Mouse (Mus musculus) kidney, embryonic 16.5 days (tissue): ENCODE data around the gene Bst1. TPM values are rescaled to one million over a fixed set of nuclear protein-coding genes. Genes with fewer than 3 reads are reported as not detected.

ENCODE experiments used
- ATAC-seq: fragments of 200-750 bp; cut with Nextera tagmentation; 2 replicates; pipeline ENCODE4 v1.8.0; 2017; ENCODE audit warnings: moderate TSS enrichment; ENCODE audit not compliant: low FRiP score, low TSS enrichment
- H3K27ac ChIP-seq: fragments of 300-500 bp; sonication (generic); 2 replicates; pipeline ENCODE4 v1.5.1; 2014; ENCODE audit warnings: low read length
- H3K27me3 ChIP-seq: fragments of 300-500 bp; sonication (generic); 2 replicates; pipeline ENCODE4 v1.6.1; 2014; ENCODE audit warnings: low read length, control low read depth, mixed read lengths; ENCODE audit not compliant: insufficient read depth
- H3K36me3 ChIP-seq: fragments of 300-500 bp; sonication (generic); 2 replicates; pipeline ENCODE4 v1.6.1; 2014; ENCODE audit warnings: low read length, control low read depth, mixed read lengths; ENCODE audit not compliant: insufficient read depth
- H3K4me1 ChIP-seq: fragments of 300-500 bp; sonication (generic); 2 replicates; pipeline ENCODE4 v1.6.1; 2014; ENCODE audit warnings: low read length, control low read depth, mixed read lengths; ENCODE audit not compliant: insufficient read depth
- H3K4me2 ChIP-seq: fragments of 300-500 bp; sonication (generic); replicated peaks from 2 replicates; pipeline ENCODE4 v1.6.1; 2014; ENCODE audit warnings: low read depth, low read length
- H3K4me3 ChIP-seq: fragments of 300-500 bp; sonication (generic); 2 replicates; pipeline ENCODE4 v1.5.1; 2014; ENCODE audit warnings: mild to moderate bottlenecking, low read length
- H3K9ac ChIP-seq: fragments of 300-500 bp; sonication (generic); replicated peaks from 2 replicates; pipeline ENCODE4 v1.6.1; 2014; ENCODE audit warnings: low read length
- H3K9me3 ChIP-seq: fragments of 300-500 bp; sonication (generic); 2 replicates; pipeline ENCODE4 v1.6.1; 2016; ENCODE audit warnings: low read length, control low read depth
- WGBS: fragments of 180-500 bp; shearing (Covaris S2); extraction: QIAGEN DNeasy Blood & Tissue Kit; methylation state at CpG from one replicate; pipeline ENCODE4 v1.1.7; 2014; 5-methylcytosine and 5-hydroxymethylcytosine counted together
- polyA plus RNA-seq: library from polyadenylated mRNA; unstranded; fragments of >200 nt; fragmentation: Nextera tagmentation; extraction: Ambion mirVana; gene quantifications from 2 replicates; pipeline ENCODE4 v1.2.1, GENCODE M21; 2015

Bst1 gene
- polyA plus RNA-seq, 1 experiment from 2014 or later = 0.47 TPM

DNA sequence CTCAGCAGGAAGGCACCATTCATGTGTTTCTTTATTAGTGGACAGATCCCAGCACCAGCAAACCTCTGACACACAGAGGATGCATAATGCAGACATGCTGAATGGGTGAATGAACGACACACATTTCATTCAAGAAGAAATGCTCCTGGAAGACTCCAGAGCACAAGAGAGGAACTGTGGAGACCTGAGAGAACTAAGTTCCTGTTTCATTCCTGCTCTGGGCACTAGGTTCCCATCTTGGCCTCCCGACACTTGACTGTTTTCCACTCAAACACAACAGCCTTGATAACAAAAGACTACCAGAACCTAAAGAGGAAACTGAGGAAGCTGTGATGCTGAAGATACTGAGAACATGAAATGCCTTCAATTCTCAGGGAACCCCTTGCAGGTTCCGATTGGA is 29.6 kb downstream of the Bst1 start:
- WGBS = 89% methylated on average over 3 of the region's 3 CpGs
- Histone ChIP-seq H3K9me3 (peaks cover 7% of the 10 kb centered on the region; the same call in 1 of the 2 replicates), H3K4me3 (no peak overlapping the region), H3K4me2 (no peak overlapping the region), H3K27me3 (no peaks in the 10 kb centered on the region), H3K27ac (no peak overlapping the region), H3K4me1 (peaks cover 5% of the 10 kb centered on the region; the same call in 1 of the 2 replicates), H3K9ac (no peak overlapping the region), H3K36me3 (no peaks in the 10 kb centered on the region)
- ATAC-seq = no peak

DNA sequence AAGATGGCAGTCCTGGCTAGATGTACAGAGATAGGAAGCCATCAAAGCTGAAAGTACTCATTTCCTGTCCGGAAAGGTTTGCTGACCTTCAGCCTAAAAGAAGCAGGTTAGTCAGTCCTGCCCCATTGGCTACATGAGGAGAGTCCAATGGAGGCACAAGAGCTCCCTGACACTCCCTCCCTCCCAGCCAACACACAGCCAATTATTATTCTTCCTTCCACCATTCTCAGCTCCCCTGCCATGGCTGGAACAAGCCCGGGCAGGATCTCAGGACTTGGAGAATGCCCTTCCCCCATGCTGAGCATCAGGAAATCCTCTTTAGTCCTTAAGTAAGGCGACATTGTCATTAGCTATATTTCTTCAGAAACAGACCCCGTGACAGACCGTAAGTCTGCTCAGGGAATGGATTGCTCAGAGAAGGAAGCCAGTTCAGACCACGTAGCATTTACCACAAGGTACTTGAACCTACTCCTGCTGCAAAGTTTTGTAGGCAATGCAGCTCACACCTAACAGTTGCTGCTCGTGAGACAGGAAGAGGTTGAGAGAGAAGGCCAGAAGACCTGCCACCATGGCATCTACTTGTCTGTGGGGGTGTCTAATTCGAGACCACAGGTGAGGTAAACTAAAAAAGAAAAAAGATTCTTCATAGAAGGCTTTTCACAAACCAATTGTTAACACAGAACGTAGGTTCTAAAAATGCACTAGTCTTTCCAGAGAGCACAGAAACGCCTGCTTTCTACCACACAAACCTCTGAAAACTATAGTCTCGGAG is 34.6 kb downstream of the Bst1 start:
- ATAC-seq = peak; percentile 23; the same call in 1 of the 2 replicates
- 0 out of 2 replicates have a peak, but pooled peaks cover 5% of the 10 kb centered on the region for H3K9me3 ChIP-seq
- peak overlapping the region; percentile 63 for H3K27ac ChIP-seq
- H3K4me1 ChIP-seq = 0 out of 2 replicates have a peak, but pooled peaks cover 4% of the 10 kb centered on the region
- 67% methylated on average over 11 of the region's 11 CpGs for WGBS
- no peak overlapping the region for H3K9ac ChIP-seq
- H3K36me3 ChIP-seq = no peaks in the 10 kb centered on the region
- H3K4me2 ChIP-seq = no peak overlapping the region
- no peak overlapping the region for H3K4me3 ChIP-seq
- H3K27me3 ChIP-seq = no peaks in the 10 kb centered on the region

DNA sequence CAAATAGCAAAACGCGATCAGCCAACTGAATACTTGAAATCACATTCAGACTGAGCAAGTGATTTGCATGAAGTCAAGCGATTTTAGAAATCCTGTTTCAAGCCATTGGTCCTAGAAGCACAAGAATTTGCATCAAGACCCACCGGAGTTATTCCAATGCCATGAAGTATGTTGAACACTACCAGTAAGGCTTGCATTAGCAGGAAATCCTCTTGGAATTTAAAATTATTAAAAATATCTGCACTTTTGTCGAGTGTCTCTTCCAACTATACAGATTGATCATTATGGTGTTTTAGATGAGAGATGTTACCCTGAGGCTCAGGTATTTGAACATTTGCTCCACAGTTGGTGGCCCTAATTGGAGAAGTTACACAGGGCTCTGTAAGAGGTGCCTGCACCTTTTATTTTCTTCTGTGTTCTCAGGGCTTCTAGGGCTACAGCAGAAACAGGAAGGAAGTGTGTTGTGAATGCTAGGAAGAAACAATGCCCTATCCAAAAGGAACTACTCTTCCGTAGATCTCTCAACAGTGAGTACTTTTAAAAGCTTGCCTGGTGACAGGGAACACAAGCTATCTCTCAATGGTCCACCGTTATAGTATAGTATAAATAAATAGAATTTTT is 35.3 kb downstream of the Bst1 start:
- Histone ChIP-seq H3K4me1 (0 out of 2 replicates have a peak, but pooled peaks cover 4% of the 10 kb centered on the region), H3K36me3 (no peaks in the 10 kb centered on the region), H3K9me3 (0 out of 2 replicates have a peak, but pooled peaks cover 5% of the 10 kb centered on the region), H3K4me2 (no peak overlapping the region), H3K4me3 (no peak overlapping the region), H3K9ac (no peak overlapping the region), H3K27ac (peak overlapping the region; percentile 63), H3K27me3 (no peaks in the 10 kb centered on the region)
- ATAC-seq = no peak
- 77% methylated on average over 7 of the region's 7 CpGs for WGBS

DNA sequence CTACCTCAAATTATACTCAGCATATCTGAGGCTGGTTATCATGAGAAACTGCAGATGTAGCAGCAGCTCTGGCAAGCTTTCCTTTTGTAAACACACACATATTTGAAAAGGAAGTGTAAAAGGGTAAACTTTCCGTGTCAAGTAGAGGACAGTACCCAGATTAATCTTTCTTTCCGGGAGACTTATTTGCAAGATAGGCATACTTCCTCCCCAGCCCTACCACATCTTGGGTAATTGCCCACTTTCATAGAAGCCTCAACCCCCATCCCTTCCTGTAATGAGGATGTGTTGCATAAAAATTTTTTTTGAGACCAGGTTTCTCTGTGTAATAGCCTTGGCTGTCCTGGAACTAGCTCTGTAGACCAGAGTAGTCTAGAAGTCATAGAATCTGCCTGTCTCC is 37.1 kb downstream of the Bst1 start:
- H3K4me2 ChIP-seq = no peak overlapping the region
- H3K36me3 ChIP-seq = no peaks in the 10 kb centered on the region
- H3K27ac ChIP-seq = no peak overlapping the region; the same call in 1 of the 2 replicates
- H3K9ac ChIP-seq = no peak overlapping the region
- H3K27me3 ChIP-seq = no peaks in the 10 kb centered on the region
- 36% methylated on average over 2 of the region's 2 CpGs for WGBS
- ATAC-seq = no peak; the same call in 1 of the 2 replicates
- no peak overlapping the region for H3K4me3 ChIP-seq
- 0 out of 2 replicates have a peak, but pooled peaks cover 4% of the 10 kb centered on the region for H3K4me1 ChIP-seq
- H3K9me3 ChIP-seq = 0 out of 2 replicates have a peak, but pooled peaks cover 5% of the 10 kb centered on the region

DNA sequence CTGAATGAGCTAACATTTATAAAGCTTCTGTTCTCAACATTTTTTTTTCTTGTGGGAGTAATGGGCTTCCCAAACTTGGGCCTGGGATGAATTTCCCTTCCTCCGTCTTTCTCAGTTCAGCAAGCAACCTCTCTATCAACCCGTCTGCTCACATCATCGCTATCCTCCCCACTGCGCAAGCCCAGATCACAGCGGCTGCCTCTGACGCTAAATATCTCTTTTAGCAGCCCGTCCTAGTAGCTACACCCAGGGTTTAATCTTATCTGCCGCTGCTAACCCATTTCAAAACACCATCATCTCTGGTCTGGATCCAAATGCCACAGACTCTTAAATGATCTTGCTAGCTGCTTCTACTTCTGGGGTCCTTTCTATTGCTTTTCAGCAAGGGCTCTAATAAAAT is 41.0 kb downstream of the Bst1 start:
- Histone ChIP-seq H3K4me2 (no peak overlapping the region), H3K27me3 (no peaks in the 10 kb centered on the region), H3K4me1 (0 out of 2 replicates have a peak, but pooled peaks cover 4% of the 10 kb centered on the region), H3K36me3 (no peaks in the 10 kb centered on the region), H3K9me3 (0 out of 2 replicates have a peak, but pooled peaks cover 5% of the 10 kb centered on the region), H3K27ac (no peak overlapping the region), H3K4me3 (no peak overlapping the region), H3K9ac (no peak overlapping the region)
- no peak for ATAC-seq
- 90% methylated on average over 8 of the region's 8 CpGs for WGBS

DNA sequence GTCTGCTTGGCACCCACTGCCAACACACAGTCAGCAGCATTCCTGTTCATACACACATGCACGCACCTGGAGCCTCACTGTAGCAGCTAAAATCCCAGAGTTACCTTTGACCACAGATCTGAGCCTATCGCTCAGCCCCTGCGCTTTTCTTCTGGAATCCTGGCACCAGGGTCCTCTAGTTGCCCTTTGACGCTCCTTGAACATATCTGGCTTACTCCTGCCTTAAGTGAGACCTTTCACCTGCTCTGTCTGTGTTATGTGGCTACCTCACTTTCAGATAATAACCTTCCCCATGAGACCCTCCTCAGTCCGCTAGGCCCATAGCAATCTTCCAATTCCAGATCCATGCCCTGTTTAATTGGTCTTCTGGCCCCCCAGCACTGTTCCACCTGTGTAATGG is 41.4 kb downstream of the Bst1 start:
- 92% methylated on average over 5 of the region's 5 CpGs for WGBS
- H3K4me1 ChIP-seq = no peaks in the 10 kb centered on the region

DNA sequence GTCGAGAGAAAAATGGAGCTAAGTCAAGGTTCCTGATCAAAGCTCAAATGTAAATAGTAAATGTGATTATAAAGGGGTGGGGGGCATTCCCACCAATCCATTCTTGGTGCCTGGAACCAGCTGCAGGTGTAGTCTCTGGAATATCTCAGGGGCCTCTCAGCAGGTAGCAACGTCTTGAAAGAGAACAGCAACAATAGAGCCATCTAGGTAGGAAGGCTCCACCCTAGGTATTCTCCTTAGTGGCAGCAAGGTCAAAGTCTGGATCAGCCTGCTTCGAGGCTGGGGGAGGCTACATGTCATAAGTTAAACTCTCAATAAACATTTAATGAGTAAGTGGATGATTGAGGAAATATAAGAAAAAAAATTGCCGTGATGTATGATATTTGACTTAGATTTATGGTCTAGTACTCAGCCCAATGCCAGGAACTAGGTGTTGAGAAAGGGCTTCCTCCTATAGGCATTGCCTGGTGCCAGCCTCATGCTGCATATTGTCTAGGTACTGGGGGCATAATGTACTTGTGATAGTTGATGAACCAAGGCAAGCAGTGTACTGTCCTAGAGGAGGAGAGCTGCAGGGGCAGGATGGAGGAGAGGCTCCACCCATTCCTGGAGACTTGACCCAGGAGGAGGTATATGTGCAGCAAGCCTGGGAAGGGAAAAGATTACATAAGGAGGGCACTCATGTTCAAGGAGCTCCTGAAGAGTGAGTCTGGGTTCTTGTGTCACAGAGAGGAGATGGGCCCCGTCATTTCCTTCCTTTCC is 42.2 kb downstream of the Bst1 start:
- Histone ChIP-seq H3K36me3 (no peaks in the 10 kb centered on the region), H3K27ac (no peak overlapping the region), H3K9me3 (0 out of 2 replicates have a peak, but pooled peaks cover 5% of the 10 kb centered on the region), H3K4me1 (no peaks in the 10 kb centered on the region), H3K27me3 (no peaks in the 10 kb centered on the region), H3K4me3 (no peak overlapping the region), H3K4me2 (no peak overlapping the region), H3K9ac (no peak overlapping the region)
- ATAC-seq = no peak
- WGBS = 63% methylated on average over 5 of the region's 5 CpGs

More for the DNA sequence above, 41.4 kb downstream of the Bst1 start:
- H3K9ac ChIP-seq = no peak overlapping the region
- H3K27ac ChIP-seq = no peak overlapping the region
- 0 out of 2 replicates have a peak, but pooled peaks cover 5% of the 10 kb centered on the region for H3K9me3 ChIP-seq
- ATAC-seq = no peak
- H3K27me3 ChIP-seq = no peaks in the 10 kb centered on the region
- no peak overlapping the region for H3K4me3 ChIP-seq
- no peak overlapping the region for H3K4me2 ChIP-seq
- no peaks in the 10 kb centered on the region for H3K36me3 ChIP-seq

DNA sequence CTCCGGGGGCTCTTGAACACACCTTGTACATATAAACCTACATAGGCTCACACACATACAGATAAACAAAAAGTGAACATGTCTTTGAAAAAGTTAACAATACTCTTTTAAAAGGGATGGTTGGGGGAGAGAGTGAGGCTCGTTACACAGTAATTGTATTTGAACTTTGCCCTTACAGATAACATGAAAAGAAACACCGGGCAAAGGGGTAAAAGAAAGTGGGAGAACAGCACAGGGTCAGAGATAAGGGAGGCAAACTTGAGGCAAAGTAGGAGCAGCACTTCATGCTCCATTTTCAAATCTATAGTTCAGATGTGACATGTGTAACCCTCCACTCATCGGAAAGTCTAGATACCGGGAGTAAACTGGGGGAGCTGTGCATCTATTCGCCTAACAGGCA is 45.0 kb downstream of the Bst1 start:
- no peak overlapping the region for H3K9ac ChIP-seq
- H3K27me3 ChIP-seq = no peaks in the 10 kb centered on the region
- H3K4me3 ChIP-seq = no peak overlapping the region
- no peak overlapping the region for H3K27ac ChIP-seq
- H3K4me1 ChIP-seq = no peaks in the 10 kb centered on the region
- no peak for ATAC-seq
- H3K36me3 ChIP-seq = no peaks in the 10 kb centered on the region
- 72% methylated on average over 6 of the region's 6 CpGs for WGBS
- no peaks in the 10 kb centered on the region for H3K9me3 ChIP-seq
- no peak overlapping the region for H3K4me2 ChIP-seq

DNA sequence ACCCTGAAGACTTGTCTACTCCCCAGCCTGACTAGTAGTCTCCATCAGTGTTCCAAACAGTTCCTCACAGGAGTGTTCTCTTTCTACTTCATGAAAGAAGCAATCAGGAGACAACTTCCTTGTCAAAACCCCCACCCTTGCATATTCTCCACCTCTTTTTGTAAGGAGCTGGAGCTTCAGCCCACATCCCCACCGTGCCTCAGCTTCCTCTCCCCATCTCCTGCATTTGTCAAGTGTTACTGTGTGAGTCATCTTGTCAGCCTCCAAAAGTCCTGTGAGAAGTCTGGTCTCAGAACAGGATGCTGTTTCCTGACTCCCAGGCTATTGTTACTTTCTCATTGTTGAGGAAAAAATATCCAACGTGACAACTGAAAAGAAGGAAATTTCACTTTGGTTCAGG is 46.6 kb downstream of the Bst1 start:
- WGBS = 73% methylated on average over 2 of the region's 2 CpGs
- no peak for ATAC-seq
- Histone ChIP-seq H3K27me3 (no peaks in the 10 kb centered on the region), H3K4me1 (peaks cover 4% of the 10 kb centered on the region; the same call in 1 of the 2 replicates), H3K36me3 (no peaks in the 10 kb centered on the region), H3K4me2 (no peak overlapping the region), H3K27ac (peak overlapping the region; percentile 11; the same call in 1 of the 2 replicates), H3K9me3 (no peaks in the 10 kb centered on the region), H3K4me3 (no peak overlapping the region), H3K9ac (no peak overlapping the region)
